Mouse (Mus musculus): ENCODE results near the gene Tlr9. TPM values are rescaled to one million over a fixed set of nuclear protein-coding genes. Genes with fewer than 3 reads are reported as not detected.

The Tlr9 gene
- polyA plus RNA-seq (2012; rRNA removed) = 0.48 and 0.87 TPM in 2 replicates

GRCm38 (mm10) chr9:106222261-106222851, at the start of gene Tlr9:
Tlr9 (plus strand) TSS chr9:106222598.

GRCm38 (mm10) chr9:106199535-106200272, 22.7 kb upstream of the Tlr9 start, which contains the start of gene Ppm1m:
Ppm1m (minus strand) TSS chr9:106199746.

GRCm38 (mm10) chr9:106202819-106203636, 19.4 kb upstream of the Tlr9 start, which contains the start of gene Twf2:
Twf2 (plus strand) TSS chr9:106203108.

Other genes starting within 250 kb of the Tlr9 start
- 1.7 and 2.4 TPM in 2 replicates for gene Col6a4, start 125.8 kb upstream of the Tlr9 start, polyA plus RNA-seq (2012; rRNA removed)
- gene Glyctk, start 64.5 kb upstream of the Tlr9 start, polyA plus RNA-seq (2012; rRNA removed) = 0.83 and 1.0 TPM in 2 replicates
- gene Wdr82, start 51.7 kb upstream of the Tlr9 start, polyA plus RNA-seq (2012; rRNA removed) = 13.8 and 19.5 TPM in 2 replicates
- gene Ppm1m, start 22.9 kb upstream of the Tlr9 start, polyA plus RNA-seq (2012; rRNA removed) = 14.5 and 21.8 TPM in 2 replicates
- gene Twf2, start 19.5 kb upstream of the Tlr9 start, polyA plus RNA-seq (2012; rRNA removed) = 19.4 and 22.7 TPM in 2 replicates
- gene Alas1, start 26.1 kb downstream of the Tlr9 start, polyA plus RNA-seq (2012; rRNA removed) = 82.5 and 83.4 TPM in 2 replicates
- gene Poc1a, start 58.5 kb downstream of the Tlr9 start, polyA plus RNA-seq (2012; rRNA removed) = 6.4 TPM in 2 replicates
- 34.0 and 34.3 TPM in 2 replicates for gene Dusp7, start 146.0 kb downstream of the Tlr9 start, polyA plus RNA-seq (2012; rRNA removed)
- gene Rpl29, start 206.9 kb downstream of the Tlr9 start, polyA plus RNA-seq (2012; rRNA removed) = 172 and 188 TPM in 2 replicates
- 12.3 and 15.9 TPM in 2 replicates for gene Acy1, start 215.7 kb downstream of the Tlr9 start, polyA plus RNA-seq (2012; rRNA removed)
- gene Abhd14b, start 224.9 kb downstream of the Tlr9 start, polyA plus RNA-seq (2012; rRNA removed) = 59.6 and 68.4 TPM in 2 replicates
- gene Abhd14a, start 225.1 kb downstream of the Tlr9 start, polyA plus RNA-seq (2012; rRNA removed) = 11.9 and 16.1 TPM in 2 replicates
- gene Pcbp4, start 230.7 kb downstream of the Tlr9 start, polyA plus RNA-seq (2012; rRNA removed) = 37.0 and 40.1 TPM in 2 replicates
- 0.19 and 0.33 TPM in 2 replicates for gene Gpr62, start 243.3 kb downstream of the Tlr9 start, polyA plus RNA-seq (2012; rRNA removed)